Mouse (Mus musculus): ENCODE measurements around the gene Proca1. TPM values are rescaled to one million over a fixed set of nuclear protein-coding genes. Genes with fewer than 3 reads are reported as not detected.

The Proca1 gene
- polyA plus RNA-seq, 1 experiment from 2014 or later: 2.1 TPM

DNA sequence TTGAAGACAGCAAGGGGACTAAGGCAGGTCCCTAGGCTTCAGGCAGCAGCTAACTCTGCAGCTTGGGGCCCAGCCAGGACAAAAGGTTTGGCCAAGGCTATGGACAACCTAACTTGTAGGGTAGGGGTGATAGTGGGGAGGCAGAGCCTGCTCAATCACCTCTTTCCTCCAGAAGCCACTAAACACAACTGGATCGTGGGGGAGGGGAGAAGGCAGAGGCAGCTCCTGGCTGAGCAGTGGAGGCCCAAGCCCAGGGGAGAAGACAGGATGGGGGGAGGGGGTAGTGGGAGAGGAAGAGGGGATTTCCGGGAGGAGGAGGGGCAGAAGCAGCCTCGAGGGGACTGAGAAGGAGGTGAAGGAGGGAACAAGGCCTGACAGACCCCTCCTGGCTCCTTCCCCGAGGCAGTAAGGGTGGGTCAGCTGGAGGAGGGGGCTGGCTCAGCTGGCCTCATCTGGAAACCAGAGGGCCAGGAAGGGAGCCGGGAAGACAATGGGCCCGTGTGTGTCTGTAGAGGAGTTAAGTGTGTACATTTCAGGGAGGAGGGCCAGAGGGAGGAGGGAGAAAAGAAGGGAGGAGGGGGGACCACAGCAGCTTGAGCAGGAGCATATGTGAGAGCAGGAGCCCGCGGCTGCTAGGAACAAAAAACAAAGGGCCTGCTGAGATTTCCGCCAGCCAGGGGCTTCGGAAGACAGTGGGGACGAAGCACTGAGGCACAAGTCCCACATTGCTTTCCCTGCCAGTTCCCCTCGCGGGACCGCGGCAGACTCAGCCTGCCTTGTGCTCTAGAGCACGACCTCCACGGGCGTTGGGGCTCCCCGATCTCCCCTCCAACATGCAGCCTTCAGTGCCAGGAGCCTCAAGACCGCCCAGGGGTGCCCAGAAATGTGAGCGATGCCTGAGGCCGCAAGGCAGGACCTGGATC lies 29.2 kb upstream of the Proca1 start:
- WGBS: under 1% methylated on average over 22 of the region's 22 CpGs
- ATAC-seq (replicated peaks; ENCODE audit: low FRiP score, low TSS enrichment, low read depth) (peak; percentile 69), DNase-seq (ENCODE audit: low spot score) (peak; percentile 87)
- Histone ChIP-seq H3K4me1 (replicated peaks; ENCODE audit: control insufficient read depth, insufficient read depth, low read length) (peaks cover 29% of the 10 kb centered on the region), H3K4me2 (ENCODE audit: low read length) (peak overlapping the region; percentile 82), H3K9me3 (ENCODE audit: control insufficient read depth, low read length) (no peaks in the 10 kb centered on the region), H3K36me3 (ENCODE audit: control insufficient read depth, insufficient read depth, low read length) (peaks cover 40% of the 10 kb centered on the region), H3K27me3 (replicated peaks; ENCODE audit: control insufficient read depth, insufficient read depth, low read length) (no peaks in the 10 kb centered on the region), H3K9ac (ENCODE audit: low read length) (peak overlapping the region; percentile 99), H3K27ac (ENCODE audit: low read depth) (peak overlapping the region; percentile 98), H3K4me3 (ENCODE audit: low read depth, low read length) (peak overlapping the region; percentile 100)

- Histone ChIP-seq H3K9ac (ENCODE audit: low read length) (peak overlapping the region; percentile 99), H3K4me3 (ENCODE audit: low read depth, low read length) (peak overlapping the region; percentile 100), H3K4me2 (ENCODE audit: low read length) (peak overlapping the region; percentile 82), H3K4me1 (replicated peaks; ENCODE audit: control insufficient read depth, insufficient read depth, low read length) (peaks cover 29% of the 10 kb centered on the region), H3K36me3 (ENCODE audit: control insufficient read depth, insufficient read depth, low read length) (peaks cover 35% of the 10 kb centered on the region), H3K9me3 (ENCODE audit: control insufficient read depth, low read length) (no peaks in the 10 kb centered on the region), H3K27ac (ENCODE audit: low read depth) (peak overlapping the region; percentile 98), H3K27me3 (replicated peaks; ENCODE audit: control insufficient read depth, insufficient read depth, low read length) (no peaks in the 10 kb centered on the region)
- ATAC-seq (replicated peaks; ENCODE audit: low FRiP score, low TSS enrichment, low read depth) (0 out of 2 replicates have a peak, but pooled peaks have one; percentile 0), DNase-seq (ENCODE audit: low spot score) (no peak)
- under 1% methylated on average over 14 of the region's 14 CpGs for WGBS
Measured at GRCm38 (mm10) chr11:78164604-78164923, 28.6 kb upstream of the Proca1 start.

DNA sequence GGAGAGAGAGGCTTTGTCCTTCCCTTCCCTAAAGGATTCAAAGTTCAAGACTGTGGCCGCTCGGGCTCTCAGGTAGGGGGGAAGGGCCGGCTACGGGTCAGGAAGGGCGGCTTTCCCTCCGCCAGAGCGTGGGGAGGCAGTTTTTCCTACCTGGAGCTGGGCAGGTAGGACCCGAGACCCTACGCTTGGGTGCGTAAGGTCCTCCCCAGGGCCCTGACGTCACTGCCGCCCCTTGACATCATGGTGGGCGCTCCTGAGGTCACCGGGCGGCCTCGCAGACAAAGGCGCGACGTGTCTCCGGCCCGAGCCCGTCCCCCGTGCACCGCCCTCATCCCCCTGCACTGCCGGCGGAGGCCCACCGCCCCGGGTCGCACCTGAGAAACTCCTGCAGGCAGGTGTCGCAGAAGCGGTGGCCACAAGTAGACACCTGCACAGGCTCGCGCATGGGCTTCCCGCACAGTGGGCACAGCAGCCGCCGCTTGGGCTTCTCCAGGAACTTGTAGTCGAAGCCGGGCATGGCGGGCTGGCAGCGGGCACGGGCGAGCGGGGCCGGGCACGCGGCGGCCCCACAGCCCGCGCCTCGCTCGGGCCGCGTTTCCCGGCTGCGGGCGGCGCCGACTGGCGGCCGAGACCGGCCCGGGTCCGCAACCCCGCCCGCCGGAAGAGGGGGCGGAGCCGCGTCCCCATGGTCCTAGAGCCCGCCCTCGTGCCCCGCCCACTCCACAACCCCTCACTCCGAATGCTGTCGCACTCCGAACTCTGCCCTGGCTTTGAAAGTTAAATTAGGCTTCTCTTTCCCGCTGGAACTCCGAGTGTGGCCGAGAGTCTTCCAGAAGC lies 28.1 kb upstream of the Proca1 start, which contains the start of gene Traf4:
Traf4 (minus strand) TSS at position 666 of the 837 bp plus-strand sequence.
- Histone ChIP-seq H3K27me3 (replicated peaks; ENCODE audit: control insufficient read depth, insufficient read depth, low read length) (no peaks in the 10 kb centered on the region), H3K9ac (ENCODE audit: low read length) (peak within 1 kb of the TSS; percentile 99), H3K4me1 (replicated peaks; ENCODE audit: control insufficient read depth, insufficient read depth, low read length) (peaks cover 29% of the 10 kb centered on the region), H3K9me3 (ENCODE audit: control insufficient read depth, low read length) (no peaks in the 10 kb centered on the region), H3K4me2 (ENCODE audit: low read length) (peak within 1 kb of the TSS; percentile 82), H3K36me3 (ENCODE audit: control insufficient read depth, insufficient read depth, low read length) (peaks cover 29% of the 10 kb centered on the region), H3K4me3 (ENCODE audit: low read depth, low read length) (peak within 1 kb of the TSS; percentile 100), H3K27ac (ENCODE audit: low read depth) (peak within 1 kb of the TSS; percentile 98)
- WGBS: under 1% methylated on average over 69 of the region's 78 CpGs
- ATAC-seq (replicated peaks; ENCODE audit: low FRiP score, low TSS enrichment, low read depth): peak; percentile 79
- DNase-seq (ENCODE audit: low spot score): peak; percentile 88

DNA sequence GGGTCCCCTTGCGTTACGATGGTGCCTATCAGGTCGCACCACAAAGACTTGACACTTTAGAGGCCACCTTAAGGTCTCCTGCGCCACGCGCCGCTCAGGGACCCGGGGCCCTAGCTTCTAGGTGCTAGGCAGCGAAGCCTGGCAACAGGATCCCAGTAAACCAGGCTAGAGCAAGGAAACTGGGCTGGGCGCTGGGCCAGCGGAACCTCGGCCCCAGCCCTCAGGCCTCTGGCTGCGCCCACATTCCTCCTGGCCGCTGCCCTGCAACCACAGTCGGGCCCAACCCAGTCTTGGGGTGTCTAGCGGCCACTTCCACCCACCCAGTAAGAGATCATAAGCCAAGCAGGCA lies 27.5 kb upstream of the Proca1 start:
- peak overlapping the region; percentile 99 for H3K9ac ChIP-seq (ENCODE audit: low read length)
- no peaks in the 10 kb centered on the region for H3K9me3 ChIP-seq (ENCODE audit: control insufficient read depth, low read length)
- DNase-seq (ENCODE audit: low spot score): peak; percentile 90
- H3K27me3 ChIP-seq (replicated peaks; ENCODE audit: control insufficient read depth, insufficient read depth, low read length): no peaks in the 10 kb centered on the region
- H3K4me3 ChIP-seq (ENCODE audit: low read depth, low read length): peak overlapping the region; percentile 100
- peak overlapping the region; percentile 82 for H3K4me2 ChIP-seq (ENCODE audit: low read length)
- H3K27ac ChIP-seq (ENCODE audit: low read depth): peak overlapping the region; percentile 98
- H3K4me1 ChIP-seq (replicated peaks; ENCODE audit: control insufficient read depth, insufficient read depth, low read length): peaks cover 29% of the 10 kb centered on the region
- ATAC-seq (replicated peaks; ENCODE audit: low FRiP score, low TSS enrichment, low read depth): peak; percentile 17; the same call in 1 of the 2 replicates
- peaks cover 23% of the 10 kb centered on the region for H3K36me3 ChIP-seq (ENCODE audit: control insufficient read depth, insufficient read depth, low read length)
- WGBS: 3% methylated on average over 16 of the region's 16 CpGs

DNA sequence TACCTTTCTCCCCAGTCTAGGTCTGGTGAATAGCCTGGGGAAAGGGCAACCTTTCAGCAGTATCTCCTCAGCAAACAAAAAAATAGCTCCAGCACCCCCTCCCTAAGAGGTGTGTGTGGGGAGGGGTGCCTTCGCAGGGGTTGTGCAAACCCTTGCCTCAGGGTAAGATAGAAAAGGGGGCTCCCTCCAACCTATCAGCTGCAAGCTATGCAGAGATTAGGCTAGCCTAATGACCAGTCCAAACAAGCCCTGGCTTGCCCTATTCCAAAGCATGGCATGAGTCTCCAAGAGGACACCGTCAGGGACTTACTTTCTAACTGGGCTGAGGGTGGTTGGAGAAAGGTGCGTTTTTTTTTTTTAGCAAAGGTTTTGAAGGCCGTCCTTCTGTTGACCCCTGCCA lies 27.0 kb upstream of the Proca1 start:
- Histone ChIP-seq H3K27ac (ENCODE audit: low read depth) (peak overlapping the region; percentile 98), H3K27me3 (replicated peaks; ENCODE audit: control insufficient read depth, insufficient read depth, low read length) (no peaks in the 10 kb centered on the region), H3K9ac (ENCODE audit: low read length) (peak overlapping the region; percentile 99; the same call in 1 of the 2 replicates), H3K4me3 (ENCODE audit: low read depth, low read length) (peak overlapping the region; percentile 100), H3K4me2 (ENCODE audit: low read length) (peak overlapping the region; percentile 82), H3K9me3 (ENCODE audit: control insufficient read depth, low read length) (no peaks in the 10 kb centered on the region), H3K4me1 (replicated peaks; ENCODE audit: control insufficient read depth, insufficient read depth, low read length) (peaks cover 29% of the 10 kb centered on the region), H3K36me3 (ENCODE audit: control insufficient read depth, insufficient read depth, low read length) (peaks cover 19% of the 10 kb centered on the region)
- no peak for ATAC-seq (replicated peaks; ENCODE audit: low FRiP score, low TSS enrichment, low read depth)
- DNase-seq (ENCODE audit: low spot score): no peak
- WGBS: 43% methylated on average over 4 of the region's 4 CpGs

DNA sequence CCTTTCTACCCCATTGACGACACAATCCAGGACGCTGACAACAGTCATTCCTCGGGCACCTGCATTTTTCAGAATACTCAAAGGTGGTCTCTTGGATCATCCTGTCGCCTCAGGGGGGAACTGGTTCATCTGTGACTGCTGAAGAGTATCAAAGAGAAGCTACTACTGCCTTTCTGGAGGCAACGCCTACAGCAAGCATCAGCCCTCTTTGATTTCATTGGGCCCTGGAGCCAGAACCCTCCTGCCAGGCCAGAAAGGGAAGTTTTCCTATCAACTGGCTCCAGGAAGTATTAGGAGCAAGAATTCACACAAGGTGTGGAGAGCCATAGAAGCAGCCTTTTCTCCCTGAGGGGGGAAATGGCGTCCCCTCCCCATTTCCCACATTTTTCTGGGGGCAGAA lies 26.6 kb upstream of the Proca1 start:
- Histone ChIP-seq H3K9ac (ENCODE audit: low read length) (no peak overlapping the region), H3K4me1 (replicated peaks; ENCODE audit: control insufficient read depth, insufficient read depth, low read length) (peaks cover 29% of the 10 kb centered on the region), H3K4me3 (ENCODE audit: low read depth, low read length) (no peak overlapping the region), H3K9me3 (ENCODE audit: control insufficient read depth, low read length) (no peaks in the 10 kb centered on the region), H3K4me2 (ENCODE audit: low read length) (no peak overlapping the region; the same call in 1 of the 2 replicates), H3K27ac (ENCODE audit: low read depth) (no peak overlapping the region), H3K27me3 (replicated peaks; ENCODE audit: control insufficient read depth, insufficient read depth, low read length) (no peaks in the 10 kb centered on the region), H3K36me3 (ENCODE audit: control insufficient read depth, insufficient read depth, low read length) (peaks cover 14% of the 10 kb centered on the region)
- ATAC-seq (replicated peaks; ENCODE audit: low FRiP score, low TSS enrichment, low read depth) (no peak), DNase-seq (ENCODE audit: low spot score) (no peak)
- WGBS: 62% methylated on average over 6 of the region's 6 CpGs

GRCm38 (mm10) chr11:78167257-78167959 lies 25.8 kb upstream of the Proca1 start:
- H3K27ac ChIP-seq (ENCODE audit: low read depth): no peak overlapping the region
- 86% methylated on average over 14 of the region's 14 CpGs for WGBS

More at GRCm38 (mm10) chr11:78167257-78167959, 25.8 kb upstream of the Proca1 start:
- H3K4me1 ChIP-seq (replicated peaks; ENCODE audit: control insufficient read depth, insufficient read depth, low read length): peaks cover 23% of the 10 kb centered on the region
- H3K27me3 ChIP-seq (replicated peaks; ENCODE audit: control insufficient read depth, insufficient read depth, low read length): no peaks in the 10 kb centered on the region
- H3K36me3 ChIP-seq (ENCODE audit: control insufficient read depth, insufficient read depth, low read length): peaks cover 10% of the 10 kb centered on the region; the same call in 1 of the 2 replicates
- H3K9ac ChIP-seq (ENCODE audit: low read length): no peak overlapping the region
- ATAC-seq (replicated peaks; ENCODE audit: low FRiP score, low TSS enrichment, low read depth): no peak
- H3K4me2 ChIP-seq (ENCODE audit: low read length): no peak overlapping the region
- no peak overlapping the region for H3K4me3 ChIP-seq (ENCODE audit: low read depth, low read length)
- no peaks in the 10 kb centered on the region for H3K9me3 ChIP-seq (ENCODE audit: control insufficient read depth, low read length)
- no peak for DNase-seq (ENCODE audit: low spot score)

Data from intestine, embryonic 14.5 days (tissue).